Mouse (Mus musculus) midbrain, embryonic 11.5 days (tissue): ENCODE results near the gene Zfhx3. TPM values are rescaled to one million over a fixed set of nuclear protein-coding genes. Genes with fewer than 3 reads are reported as not detected.

Source experiments
- ATAC-seq: fragments of 200-750 bp; cut with Nextera tagmentation; 2 replicates; pipeline ENCODE4 v1.8.0; 2017; ENCODE audit warnings: moderate TSS enrichment, moderate library complexity; ENCODE audit not compliant: low FRiP score
- DNase-seq: peaks from one replicate; pipeline ENCODE4 v3.0.0; 2015; ENCODE audit warnings: low spot score; ENCODE audit errors: missing footprints
- H3K27ac ChIP-seq: fragments of 300-500 bp; sonication (generic); 2 replicates; pipeline ENCODE4 v1.5.1; 2014; ENCODE audit warnings: low read depth, low read length
- H3K27me3 ChIP-seq: fragments of 300-500 bp; sonication (generic); 2 replicates; pipeline ENCODE4 v1.6.1; 2014; ENCODE audit warnings: mild to moderate bottlenecking, low read length, moderate library complexity, mixed read lengths; ENCODE audit not compliant: control insufficient read depth, insufficient read depth
- H3K36me3 ChIP-seq: fragments of 300-500 bp; sonication (generic); 2 replicates; pipeline ENCODE4 v1.6.1; 2014; ENCODE audit warnings: mild to moderate bottlenecking, low read length, moderate library complexity, mixed read lengths; ENCODE audit not compliant: control insufficient read depth, insufficient read depth
- H3K4me1 ChIP-seq: fragments of 300-500 bp; sonication (generic); 2 replicates; pipeline ENCODE4 v1.6.1; 2014; ENCODE audit warnings: low read length; ENCODE audit not compliant: control insufficient read depth, insufficient read depth
- H3K4me2 ChIP-seq: fragments of 300-500 bp; sonication (generic); 2 replicates; pipeline ENCODE4 v1.6.1; 2014; ENCODE audit warnings: mild to moderate bottlenecking, moderate library complexity
- H3K4me3 ChIP-seq: fragments of 300-500 bp; sonication (generic); 2 replicates; pipeline ENCODE4 v1.5.1; 2014; ENCODE audit warnings: low read depth, low read length
- H3K9ac ChIP-seq: fragments of 300-500 bp; sonication (generic); 2 replicates; pipeline ENCODE4 v1.6.1; 2014; ENCODE audit warnings: low read length
- H3K9me3 ChIP-seq: fragments of 300-500 bp; sonication (generic); 2 replicates; pipeline ENCODE4 v1.6.1; 2016; ENCODE audit warnings: low read length; ENCODE audit not compliant: control insufficient read depth
- WGBS: fragments of 180-500 bp; shearing (Covaris S2); extraction: QIAGEN DNeasy Blood & Tissue Kit; methylation state at CpG from one replicate; pipeline ENCODE4 v1.1.7; 2014; 5-methylcytosine and 5-hydroxymethylcytosine counted together
- polyA plus RNA-seq: library from polyadenylated mRNA; unstranded; fragments of >200 nt; fragmentation: Nextera tagmentation; extraction: Ambion mirVana; gene quantifications from 2 replicates; pipeline ENCODE4 v1.2.1, GENCODE M21; 2014

Gene Zfhx3
- polyA plus RNA-seq, 1 experiment from 2014 or later, result 23.4 TPM

GRCm38 (mm10) chr8:108880101-108880500 is 937.7 kb downstream of the Zfhx3 start:
- DNase-seq, result no peak
- no peaks in the 10 kb centered on the region for H3K27me3 ChIP-seq
- no peak overlapping the region for H3K4me2 ChIP-seq
- no peak for ATAC-seq
- H3K9me3 ChIP-seq, result no peaks in the 10 kb centered on the region
- 89% methylated on average over 6 of the region's 6 CpGs for WGBS
- H3K27ac ChIP-seq, result no peak overlapping the region
- H3K36me3 ChIP-seq, result no peaks in the 10 kb centered on the region
- peaks cover 6% of the 10 kb centered on the region; the same call in 1 of the 2 replicates for H3K4me1 ChIP-seq
- H3K4me3 ChIP-seq, result no peak overlapping the region
- no peak overlapping the region for H3K9ac ChIP-seq

- Histone ChIP-seq H3K4me2 (no peak overlapping the region), H3K27ac (no peak overlapping the region)
- 93% methylated on average over 7 of the region's 7 CpGs for WGBS
Measured at GRCm38 (mm10) chr8:108881336-108881735, 938.9 kb downstream of the Zfhx3 start.

GRCm38 (mm10) chr8:108882073-108882472 is 939.6 kb downstream of the Zfhx3 start:
- no peak overlapping the region for H3K4me2 ChIP-seq
- no peak overlapping the region for H3K4me3 ChIP-seq
- H3K27me3 ChIP-seq, result no peaks in the 10 kb centered on the region
- H3K9me3 ChIP-seq, result no peaks in the 10 kb centered on the region
- no peak for ATAC-seq
- no peak overlapping the region for H3K9ac ChIP-seq
- no peaks in the 10 kb centered on the region for H3K36me3 ChIP-seq
- H3K27ac ChIP-seq, result no peak overlapping the region
- DNase-seq, result no peak
- WGBS, result 83% methylated on average over 9 of the region's 9 CpGs
- peaks cover 17% of the 10 kb centered on the region for H3K4me1 ChIP-seq

More at GRCm38 (mm10) chr8:108881336-108881735, 938.9 kb downstream of the Zfhx3 start:
- H3K4me3 ChIP-seq, result no peak overlapping the region
- peaks cover 13% of the 10 kb centered on the region for H3K4me1 ChIP-seq
- H3K9me3 ChIP-seq, result no peaks in the 10 kb centered on the region
- no peaks in the 10 kb centered on the region for H3K27me3 ChIP-seq
- no peaks in the 10 kb centered on the region for H3K36me3 ChIP-seq
- H3K9ac ChIP-seq, result no peak overlapping the region
- DNase-seq (no peak), ATAC-seq (no peak)

- Histone ChIP-seq H3K4me2 (no peak overlapping the region), H3K4me3 (no peak overlapping the region), H3K9me3 (no peaks in the 10 kb centered on the region), H3K36me3 (no peaks in the 10 kb centered on the region), H3K4me1 (peaks cover 20% of the 10 kb centered on the region), H3K27me3 (no peaks in the 10 kb centered on the region; the same call in 1 of the 2 replicates), H3K27ac (no peak overlapping the region), H3K9ac (no peak overlapping the region)
- ATAC-seq, result no peak
- 92% methylated on average over 6 of the region's 6 CpGs for WGBS
- no peak for DNase-seq
Measured at GRCm38 (mm10) chr8:108883381-108883780, 940.9 kb downstream of the Zfhx3 start.

GRCm38 (mm10) chr8:108884947-108885346 is 942.5 kb downstream of the Zfhx3 start:
- Histone ChIP-seq H3K27me3 (no peaks in the 10 kb centered on the region; the same call in 1 of the 2 replicates), H3K9ac (no peak overlapping the region), H3K4me1 (peaks cover 34% of the 10 kb centered on the region), H3K36me3 (no peaks in the 10 kb centered on the region), H3K4me3 (no peak overlapping the region), H3K4me2 (no peak overlapping the region), H3K27ac (peak overlapping the region; percentile 31; the same call in 1 of the 2 replicates), H3K9me3 (no peaks in the 10 kb centered on the region)
- ATAC-seq (no peak), DNase-seq (no peak)
- 52% methylated on average over 4 of the region's 4 CpGs for WGBS

- Histone ChIP-seq H3K27me3 (no peaks in the 10 kb centered on the region; the same call in 1 of the 2 replicates), H3K4me2 (peak overlapping the region; percentile 7; the same call in 1 of the 2 replicates), H3K36me3 (no peaks in the 10 kb centered on the region), H3K4me3 (no peak overlapping the region), H3K9me3 (no peaks in the 10 kb centered on the region), H3K9ac (no peak overlapping the region), H3K4me1 (peaks cover 35% of the 10 kb centered on the region), H3K27ac (peak overlapping the region; percentile 31; the same call in 1 of the 2 replicates)
- WGBS, result 65% methylated on average over 14 of the region's 14 CpGs
- no peak for ATAC-seq
- no peak for DNase-seq
Measured at GRCm38 (mm10) chr8:108885450-108885849, 943.0 kb downstream of the Zfhx3 start.

- no peaks in the 10 kb centered on the region; the same call in 1 of the 2 replicates for H3K27me3 ChIP-seq
- peaks cover 35% of the 10 kb centered on the region for H3K4me1 ChIP-seq
- H3K36me3 ChIP-seq, result no peaks in the 10 kb centered on the region
- H3K9me3 ChIP-seq, result no peaks in the 10 kb centered on the region
- no peak overlapping the region for H3K27ac ChIP-seq
- WGBS, result 51% methylated on average over 12 of the region's 12 CpGs
- DNase-seq (no peak), ATAC-seq (no peak)
- H3K4me2 ChIP-seq, result no peak overlapping the region
- no peak overlapping the region for H3K4me3 ChIP-seq
- no peak overlapping the region for H3K9ac ChIP-seq
Measured at GRCm38 (mm10) chr8:108885861-108886260, 943.4 kb downstream of the Zfhx3 start.

GRCm38 (mm10) chr8:108886599-108887255 is 944.3 kb downstream of the Zfhx3 start:
- peak; percentile 34; the same call in 1 of the 2 replicates for ATAC-seq
- H3K9me3 ChIP-seq, result no peaks in the 10 kb centered on the region
- H3K36me3 ChIP-seq, result no peaks in the 10 kb centered on the region
- WGBS, result 22% methylated on average over 12 of the region's 12 CpGs
- no peaks in the 10 kb centered on the region; the same call in 1 of the 2 replicates for H3K27me3 ChIP-seq
- H3K4me2 ChIP-seq, result peak overlapping the region; percentile 12; the same call in 1 of the 2 replicates
- no peak overlapping the region for H3K4me3 ChIP-seq
- peaks cover 35% of the 10 kb centered on the region for H3K4me1 ChIP-seq
- no peak overlapping the region for H3K27ac ChIP-seq
- H3K9ac ChIP-seq, result no peak overlapping the region
- peak; percentile 97 for DNase-seq

GRCm38 (mm10) chr8:108887256-108887615 is 944.8 kb downstream of the Zfhx3 start:
- no peaks in the 10 kb centered on the region for H3K9me3 ChIP-seq
- no peak overlapping the region for H3K4me3 ChIP-seq
- no peaks in the 10 kb centered on the region for H3K36me3 ChIP-seq
- H3K4me1 ChIP-seq, result peaks cover 35% of the 10 kb centered on the region
- no peaks in the 10 kb centered on the region; the same call in 1 of the 2 replicates for H3K27me3 ChIP-seq
- H3K9ac ChIP-seq, result no peak overlapping the region
- no peak overlapping the region for H3K4me2 ChIP-seq
- WGBS, result 78% methylated on average over 14 of the region's 14 CpGs
- ATAC-seq, result no peak
- no peak for DNase-seq
- no peak overlapping the region for H3K27ac ChIP-seq
